In genomic region chr4:140423791-140424190, GRCm38 (mm10) we compare ENCODE assay signal across 14 mouse cellular contexts.
A peak's percentile ranks its signal among the peaks of the same experiment; 100 is the strongest.
DNase-seq lines count a peak whose midpoint lies in the region.
"Had no signal": no experiment of that assay in that cellular context is flagged by ENCODE, and none has a peak within 500 bp of the region (broad histone marks: within the 10 kb centered on the region; RNA-seq: fewer than 3 reads in every experiment).

No protein-coding gene starts in this region.

- peak; percentile 28 for DNase-seq in R1 (ENCODE audit: low read depth, low spot score)
- peak; percentile 29 to 68 for DNase-seq in frontal cortex, postnatal 10 days (ENCODE audit: low spot score in 2 of 2)
- peak; percentile 27 to 37 for DNase-seq in layer of hippocampus, postnatal 36 days
- DNase-seq in right cerebral cortex, adult 2 months (ENCODE audit: low spot score in 2 of 2): peak; percentile 74 to 79
- DNase-seq in urinary bladder, postnatal 14 days (ENCODE audit: low spot score): no peak
- no peak for DNase-seq in gastrocnemius, postnatal 25 days
- no peak for DNase-seq in c-Kit-positive CD71-positive TER-119-positive erythroid progenitor cells, embryonic 14.5 days (ENCODE audit: low spot score)
- DNase-seq: cerebellum, adult 18-20 months; gastrocnemius, postnatal 14 days; heart, postnatal 36 days; kidney, adult 9 months; lung, adult 2 months; midbrain, embryonic 14.5 days; thymus, postnatal 25 days had no signal

Comparison
In these comparisons a context has a peak if more than half of its experiments do, and no peak if none do; other contexts are left out.
1. DNase-seq: peak in R1 (single experiment), frontal cortex, postnatal 10 days (2 of 2), layer of hippocampus, postnatal 36 days (2 of 2) and right cerebral cortex, adult 2 months (2 of 2); none in urinary bladder, postnatal 14 days (single experiment), gastrocnemius, postnatal 25 days (single experiment) and c-Kit-positive CD71-positive TER-119-positive erythroid progenitor cells, embryonic 14.5 days (single experiment).